Mouse (Mus musculus) frontal cortex, postnatal 10 days (tissue): Measurements from ENCODE around the gene Crtc1.

Source experiments
- DNase-seq, 2 experiments: peaks; one replicate each; pipeline ENCODE4 v3.0.0; 2022; ENCODE audit warnings: low spot score in 2 of 2, mixed read lengths in 1 of 2

Gene Crtc1

GRCm38 (mm10) chr8:70462516-70462813 is 23.1 kb upstream of the Crtc1 start:
- no peak for DNase-seq

GRCm38 (mm10) chr8:70461765-70462515 is 22.6 kb upstream of the Crtc1 start:
- DNase-seq, result no peak

- no peak for DNase-seq
Measured at GRCm38 (mm10) chr8:70460606-70461005, 21.2 kb upstream of the Crtc1 start.

GRCm38 (mm10) chr8:70460199-70460598 is 20.8 kb upstream of the Crtc1 start:
- DNase-seq, result no peak

GRCm38 (mm10) chr8:70459636-70460035 is 20.3 kb upstream of the Crtc1 start:
- DNase-seq, result no peak

GRCm38 (mm10) chr8:70458462-70458861 is 19.1 kb upstream of the Crtc1 start:
- DNase-seq, result no peak

GRCm38 (mm10) chr8:70457882-70458281 is 18.5 kb upstream of the Crtc1 start:
- no peak for DNase-seq

GRCm38 (mm10) chr8:70456996-70457395 is 17.6 kb upstream of the Crtc1 start:
- no peak for DNase-seq

GRCm38 (mm10) chr8:70453852-70454251 is 14.5 kb upstream of the Crtc1 start:
- no peak for DNase-seq

GRCm38 (mm10) chr8:70452196-70452966 is 13.0 kb upstream of the Crtc1 start:
- DNase-seq, result no peak

GRCm38 (mm10) chr8:70447639-70448420 is 8.5 kb upstream of the Crtc1 start:
- DNase-seq, result peak; percentile 57 to 63

- DNase-seq, result no peak
Measured at GRCm38 (mm10) chr8:70445988-70446387, 6.6 kb upstream of the Crtc1 start.

- no peak for DNase-seq
Measured at GRCm38 (mm10) chr8:70443326-70443725, 3.9 kb upstream of the Crtc1 start.

GRCm38 (mm10) chr8:70441565-70441964 is 2.2 kb upstream of the Crtc1 start:
- no peak for DNase-seq

- no peak for DNase-seq
Measured at GRCm38 (mm10) chr8:70440246-70440645, 867 bp upstream of the Crtc1 start.

- DNase-seq, result no peak
Measured at GRCm38 (mm10) chr8:70439848-70440179, 435 bp upstream of the Crtc1 start.

GRCm38 (mm10) chr8:70438423-70438822 is 956 bp downstream of the Crtc1 start:
- DNase-seq, result no peak

GRCm38 (mm10) chr8:70435156-70435555 is 4.2 kb downstream of the Crtc1 start:
- DNase-seq, result no peak

- no peak for DNase-seq
Measured at GRCm38 (mm10) chr8:70432991-70433536, 6.3 kb downstream of the Crtc1 start.

- DNase-seq, result no peak
Measured at GRCm38 (mm10) chr8:70431213-70431612, 8.2 kb downstream of the Crtc1 start.

- DNase-seq, result no peak
Measured at GRCm38 (mm10) chr8:70426300-70426907, 13.0 kb downstream of the Crtc1 start.

- DNase-seq, result no peak
Measured at GRCm38 (mm10) chr8:70422722-70423121, 16.7 kb downstream of the Crtc1 start.
